Mouse (Mus musculus): ENCODE measurements around the gene Sec16a.

DNA sequence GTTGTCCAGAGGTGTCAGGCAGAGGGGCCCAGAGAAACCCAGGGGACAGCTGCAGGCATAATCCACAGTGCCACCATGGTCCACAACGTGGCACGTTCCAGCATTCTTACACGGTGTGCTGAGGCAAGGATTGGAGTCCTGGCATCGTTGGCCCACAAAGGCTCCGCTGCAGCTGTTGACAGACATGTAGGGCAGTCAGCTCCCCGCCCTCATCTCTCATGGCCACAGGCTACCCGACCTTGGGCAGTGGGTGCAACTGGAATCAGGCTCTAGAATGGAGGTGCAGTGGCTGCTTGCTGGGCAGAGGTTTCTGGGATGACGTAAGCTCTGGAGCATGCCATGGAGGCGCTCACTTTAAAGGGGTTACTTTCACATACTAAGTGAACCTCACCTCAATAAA lies 40.3 kb upstream of the Sec16a start:
- TF ChIP-seq POLR2A (IDR thresholded peaks at IDR 0.05; ENCODE audit: extremely low read depth, insufficient read depth, low read length) = no peak
- no peak for TF ChIP-seq CTCF (IDR thresholded peaks at IDR 0.05; ENCODE audit: low read depth, low read length)

All from liver, adult 2 months (tissue).